Mouse (Mus musculus): ENCODE measurements around the gene Rab30. TPM values are rescaled to one million over a fixed set of nuclear protein-coding genes. Genes with fewer than 3 reads are reported as not detected.

Rab30 gene
- polyA plus RNA-seq, 1 experiment from 2014 or later: 6.2 TPM

DNA sequence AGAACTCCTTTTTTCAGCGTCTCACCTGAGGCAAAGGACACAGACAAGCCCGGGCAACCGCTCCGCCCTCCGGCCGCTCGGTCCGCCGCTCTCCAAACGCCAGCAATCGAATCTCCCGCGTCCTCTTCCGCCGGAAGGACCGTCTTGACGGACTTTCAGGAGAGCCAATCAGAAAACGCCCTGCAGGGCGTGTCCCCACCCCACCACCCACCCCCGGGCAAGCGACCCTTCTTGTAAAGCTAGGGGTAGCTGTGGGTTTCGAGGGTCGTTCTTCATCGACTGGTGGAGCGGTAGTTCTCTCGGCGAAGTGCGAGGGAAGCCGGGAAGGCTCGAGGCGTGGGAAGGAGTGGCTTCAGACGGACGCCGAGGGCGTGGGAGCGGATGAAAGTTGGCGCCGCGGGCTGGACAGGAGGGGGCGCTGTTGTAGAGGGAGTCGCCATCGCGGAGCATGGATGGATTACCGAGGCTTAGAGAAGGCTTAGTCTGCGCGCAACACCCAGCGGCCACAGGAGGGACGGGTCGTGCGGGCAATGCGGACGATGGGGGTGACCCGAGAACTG, 132.8 kb downstream of the Rab30 start, which contains the start of the genes Ddias and Prcp:
Gene Ddias, minus strand, starts transcription at position 132 of the 560 bp plus-strand sequence.
Gene Prcp, plus strand, starts transcription at position 355 of the 560 bp plus-strand sequence.
- no peaks in the 10 kb centered on the region for H3K9me3 ChIP-seq (replicated peaks)
- peak within 1 kb of the TSS; percentile 86 for H3K4me2 ChIP-seq
- peaks cover 58% of the 10 kb centered on the region for H3K4me1 ChIP-seq
- WGBS (ENCODE audit: insufficient replicate concordance): under 1% methylated on average over 53 of the region's 53 CpGs
- peak within 1 kb of the TSS; percentile 98 for H3K27ac ChIP-seq
- H3K27me3 ChIP-seq (replicated peaks): no peaks in the 10 kb centered on the region
- H3K4me3 ChIP-seq: peak within 1 kb of the TSS; percentile 70
- ATAC-seq: peak; percentile 75
- H3K36me3 ChIP-seq: peaks cover 19% of the 10 kb centered on the region
- peak within 1 kb of the TSS; percentile 89 for H3K9ac ChIP-seq

DNA sequence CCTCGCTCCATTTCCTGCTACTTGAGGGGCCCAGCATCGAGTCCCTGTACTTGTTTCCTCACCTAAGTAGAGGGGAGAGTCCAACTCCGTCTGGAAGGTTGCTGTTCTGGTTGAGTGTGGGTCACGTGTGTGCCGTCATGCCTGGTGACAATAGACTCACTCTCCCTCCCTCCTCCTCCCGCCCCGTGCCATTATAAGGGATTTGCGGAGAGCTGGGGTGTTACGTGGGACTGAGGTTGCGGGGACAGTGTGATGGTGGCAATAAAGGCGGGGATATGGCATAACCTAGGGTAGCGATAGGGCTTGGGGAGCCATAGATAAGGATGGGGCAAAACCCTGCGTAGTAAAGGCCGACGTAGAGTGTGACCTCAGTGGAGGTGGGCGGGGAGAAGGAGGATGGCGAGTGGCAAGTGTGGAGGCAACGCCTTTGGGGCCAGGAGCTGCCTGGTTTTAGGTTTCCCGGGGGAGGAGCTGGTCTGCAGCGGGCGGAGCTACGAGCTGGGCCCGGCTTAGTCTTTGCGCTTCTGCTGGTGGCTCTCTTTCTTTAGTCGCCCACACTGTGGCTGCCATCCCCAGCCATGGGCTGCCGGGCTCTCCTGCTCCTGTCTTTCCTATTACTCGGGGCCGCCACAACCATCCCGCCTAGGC, 133.5 kb downstream of the Rab30 start:
- peaks cover 65% of the 10 kb centered on the region for H3K4me1 ChIP-seq
- ATAC-seq: peak; percentile 92
- H3K9me3 ChIP-seq (replicated peaks): no peaks in the 10 kb centered on the region
- peak overlapping the region; percentile 89 for H3K9ac ChIP-seq
- H3K27ac ChIP-seq: peak overlapping the region; percentile 98
- H3K27me3 ChIP-seq (replicated peaks): no peaks in the 10 kb centered on the region
- H3K36me3 ChIP-seq: peaks cover 17% of the 10 kb centered on the region
- H3K4me3 ChIP-seq: peak overlapping the region; percentile 70
- peak overlapping the region; percentile 86 for H3K4me2 ChIP-seq
- under 1% methylated on average over 29 of the region's 29 CpGs for WGBS (ENCODE audit: insufficient replicate concordance)

GRCm38 (mm10) chr7:92876066-92876465, 134.7 kb downstream of the Rab30 start:
- Histone ChIP-seq H3K9ac (peak overlapping the region; percentile 89), H3K4me2 (peak overlapping the region; percentile 86), H3K4me1 (peaks cover 70% of the 10 kb centered on the region), H3K9me3 (replicated peaks) (no peaks in the 10 kb centered on the region), H3K27ac (peak overlapping the region; percentile 98), H3K36me3 (peaks cover 15% of the 10 kb centered on the region), H3K27me3 (replicated peaks) (no peaks in the 10 kb centered on the region), H3K4me3 (peak overlapping the region; percentile 70)
- no peak for ATAC-seq
- WGBS (ENCODE audit: insufficient replicate concordance): 24% methylated on average over 3 of the region's 3 CpGs

DNA sequence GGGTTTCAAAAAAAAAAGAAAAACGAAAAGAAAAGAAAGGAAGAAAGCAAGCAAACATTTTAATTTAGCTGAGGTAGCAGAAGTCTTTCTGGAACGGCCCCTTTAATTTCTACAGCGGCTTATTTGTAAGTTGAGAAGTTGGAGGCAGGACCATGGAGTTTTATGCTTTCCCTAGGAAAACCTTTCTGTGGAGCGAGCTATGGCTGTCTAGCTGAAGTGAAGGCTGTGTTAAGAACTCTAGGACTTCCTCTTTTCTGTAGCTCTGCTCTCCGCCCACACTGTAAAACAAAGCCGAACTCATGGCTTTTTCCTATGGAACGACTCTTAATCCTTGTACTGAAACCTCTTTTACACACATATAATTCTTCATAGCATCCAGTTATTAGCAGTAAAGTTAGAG, 135.1 kb downstream of the Rab30 start:
- no peak for ATAC-seq
- H3K36me3 ChIP-seq: peaks cover 10% of the 10 kb centered on the region
- H3K4me2 ChIP-seq: peak overlapping the region; percentile 86
- no peaks in the 10 kb centered on the region for H3K27me3 ChIP-seq (replicated peaks)
- H3K9ac ChIP-seq: peak overlapping the region; percentile 89
- H3K4me3 ChIP-seq: peak overlapping the region; percentile 70
- peaks cover 71% of the 10 kb centered on the region for H3K4me1 ChIP-seq
- H3K27ac ChIP-seq: peak overlapping the region; percentile 98
- whole genome bisulfite sequencing (ENCODE audit: insufficient replicate concordance): 13% methylated on average over 7 of the region's 7 CpGs
- H3K9me3 ChIP-seq (replicated peaks): no peaks in the 10 kb centered on the region

DNA sequence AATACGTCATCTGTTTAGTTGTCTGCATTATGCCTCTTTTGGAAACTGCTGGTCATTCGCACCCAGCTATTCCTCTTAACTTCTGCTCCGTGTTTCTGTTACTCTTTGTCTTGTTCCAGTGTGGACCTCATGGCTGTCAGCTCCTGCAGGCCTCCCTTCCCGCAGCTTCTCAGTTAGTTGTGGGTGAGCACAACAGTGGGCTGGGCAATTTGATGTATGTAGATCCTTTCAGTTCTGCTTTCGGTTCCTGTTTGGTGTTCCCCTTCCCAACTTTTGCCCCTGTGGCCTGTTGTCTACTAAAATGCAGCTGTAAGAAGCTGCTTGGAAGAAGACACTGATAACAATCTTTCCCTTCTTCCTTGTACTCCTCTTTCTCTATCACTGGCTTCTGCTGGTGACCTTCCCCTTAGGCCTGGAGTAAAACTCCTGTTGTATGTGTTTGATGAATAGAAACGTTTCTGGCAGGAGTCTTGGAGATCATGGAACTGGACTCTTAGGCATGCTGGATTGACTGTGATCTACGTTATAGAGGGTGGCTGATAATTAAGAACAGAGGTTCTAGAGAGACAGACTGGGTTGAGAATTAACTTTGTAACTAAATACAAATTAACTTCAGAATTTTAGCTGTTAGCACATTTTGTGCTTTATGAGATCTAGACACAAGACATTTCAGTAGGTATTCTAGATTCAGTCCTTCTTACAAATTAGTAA, 137.3 kb downstream of the Rab30 start:
- Histone ChIP-seq H3K27me3 (replicated peaks) (no peaks in the 10 kb centered on the region), H3K9me3 (replicated peaks) (no peaks in the 10 kb centered on the region), H3K4me3 (no peak overlapping the region; the same call in 1 of the 2 replicates), H3K36me3 (0 out of 2 replicates have a peak, but pooled peaks cover 7% of the 10 kb centered on the region), H3K27ac (peak overlapping the region; percentile 46), H3K4me1 (peaks cover 72% of the 10 kb centered on the region), H3K4me2 (peak overlapping the region; percentile 86), H3K9ac (0 out of 2 replicates have a peak overlapping the region, but pooled peaks have one; percentile 40)
- ATAC-seq: no peak
- 41% methylated on average over 7 of the region's 7 CpGs for WGBS (ENCODE audit: insufficient replicate concordance)

DNA sequence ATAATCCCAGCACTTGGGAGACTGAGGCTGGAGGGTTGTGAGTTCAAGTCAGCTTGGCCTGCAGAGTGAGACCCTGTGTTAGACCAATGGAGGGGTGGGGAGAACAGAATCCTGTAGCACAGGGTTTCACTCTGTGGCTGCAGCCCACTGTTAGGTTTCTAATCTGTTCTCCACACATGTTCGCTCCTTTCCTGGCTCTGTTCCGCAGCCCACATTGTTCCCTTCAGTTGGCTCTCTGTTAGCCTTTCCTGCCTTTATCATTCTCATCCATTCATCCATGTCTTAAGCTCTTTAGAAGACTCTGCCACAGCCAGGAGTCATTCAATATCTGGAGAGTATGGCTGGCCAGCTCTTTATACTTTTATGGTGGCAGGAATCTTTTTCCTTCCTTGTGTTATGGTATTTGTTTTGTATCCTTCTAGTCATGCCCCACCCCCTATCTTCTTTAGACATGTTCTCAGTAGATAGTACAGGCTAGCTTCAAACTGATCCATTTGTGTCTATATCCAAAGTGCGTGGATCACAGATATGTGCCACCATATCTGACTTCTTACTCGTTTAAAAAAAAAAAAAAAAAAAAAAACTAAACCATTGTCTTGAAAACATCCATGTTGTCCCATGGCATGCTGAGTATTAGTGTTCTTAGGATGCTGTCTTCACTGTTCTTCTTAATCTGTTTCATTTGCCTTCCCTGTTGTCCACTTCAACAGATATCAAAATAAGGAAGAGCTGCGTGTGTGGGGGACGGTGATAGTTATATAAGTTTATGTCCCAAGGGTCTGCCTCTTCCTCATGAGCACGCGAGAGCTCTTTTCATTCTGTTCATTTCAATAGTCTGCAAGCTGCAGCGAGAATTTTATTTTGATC, 142.7 kb downstream of the Rab30 start:
- Histone ChIP-seq H3K9me3 (replicated peaks) (no peaks in the 10 kb centered on the region), H3K27me3 (replicated peaks) (no peaks in the 10 kb centered on the region), H3K4me1 (peaks cover 91% of the 10 kb centered on the region), H3K9ac (no peak overlapping the region; the same call in 1 of the 2 replicates), H3K36me3 (peaks cover 25% of the 10 kb centered on the region; the same call in 1 of the 2 replicates), H3K4me2 (peak overlapping the region; percentile 54), H3K27ac (peak overlapping the region; percentile 88), H3K4me3 (no peak overlapping the region)
- peak; percentile 84 for ATAC-seq
- WGBS (ENCODE audit: insufficient replicate concordance): 36% methylated on average over 9 of the region's 9 CpGs

- peak overlapping the region; percentile 1; the same call in 1 of the 2 replicates for H3K9ac ChIP-seq
- peaks cover 32% of the 10 kb centered on the region for H3K36me3 ChIP-seq
- ATAC-seq: no peak
- H3K27me3 ChIP-seq (replicated peaks): no peaks in the 10 kb centered on the region
- WGBS (ENCODE audit: insufficient replicate concordance): 73% methylated on average over 6 of the region's 6 CpGs
- H3K27ac ChIP-seq: peak overlapping the region; percentile 88
- no peaks in the 10 kb centered on the region for H3K9me3 ChIP-seq (replicated peaks)
- H3K4me3 ChIP-seq: no peak overlapping the region
- peaks cover 86% of the 10 kb centered on the region for H3K4me1 ChIP-seq
- H3K4me2 ChIP-seq: peak overlapping the region; percentile 54
These were observed 143.7 kb downstream of the Rab30 start for GRCm38 (mm10) chr7:92884998-92885660.

DNA sequence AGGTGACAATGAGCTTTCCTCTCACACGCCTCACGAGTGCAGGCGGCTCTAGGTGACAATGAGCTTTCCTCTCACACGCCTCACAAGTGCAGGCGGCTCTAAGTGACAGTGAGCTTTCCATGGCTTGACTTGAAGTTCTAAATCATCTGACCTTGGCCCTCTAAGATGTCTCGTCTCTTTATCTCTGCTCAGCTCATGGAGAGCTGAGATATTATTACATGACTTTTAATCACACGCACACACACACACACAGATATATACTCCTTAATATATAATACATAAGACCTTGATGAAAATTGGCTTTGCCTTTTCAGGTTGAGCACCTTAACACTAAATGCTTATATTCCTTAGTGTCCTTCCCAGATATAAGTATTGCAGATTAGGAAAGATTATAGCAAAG, 145.4 kb downstream of the Rab30 start:
- Histone ChIP-seq H3K27ac (peak overlapping the region; percentile 88), H3K36me3 (peaks cover 38% of the 10 kb centered on the region), H3K9ac (peak overlapping the region; percentile 43; the same call in 1 of the 2 replicates), H3K9me3 (replicated peaks) (no peaks in the 10 kb centered on the region), H3K4me3 (no peak overlapping the region), H3K4me2 (peak overlapping the region; percentile 45), H3K4me1 (peaks cover 73% of the 10 kb centered on the region), H3K27me3 (replicated peaks) (no peaks in the 10 kb centered on the region)
- ATAC-seq: peak; percentile 79
- 52% methylated on average over 7 of the region's 7 CpGs for WGBS (ENCODE audit: insufficient replicate concordance)

GRCm38 (mm10) chr7:92887230-92887629, 145.8 kb downstream of the Rab30 start:
- ATAC-seq: peak; percentile 63
- Histone ChIP-seq H3K4me3 (no peak overlapping the region), H3K36me3 (peaks cover 38% of the 10 kb centered on the region), H3K4me1 (peaks cover 69% of the 10 kb centered on the region), H3K9me3 (replicated peaks) (no peaks in the 10 kb centered on the region), H3K27ac (peak overlapping the region; percentile 88), H3K9ac (no peak overlapping the region), H3K27me3 (replicated peaks) (no peaks in the 10 kb centered on the region), H3K4me2 (peak overlapping the region; percentile 45)
- 75% methylated on average over 5 of the region's 5 CpGs for WGBS (ENCODE audit: insufficient replicate concordance)

GRCm38 (mm10) chr7:92890211-92890610, 148.8 kb downstream of the Rab30 start:
- peaks cover 38% of the 10 kb centered on the region for H3K36me3 ChIP-seq
- H3K9ac ChIP-seq: no peak overlapping the region
- no peaks in the 10 kb centered on the region for H3K27me3 ChIP-seq (replicated peaks)
- no peak for ATAC-seq
- no peak overlapping the region for H3K27ac ChIP-seq
- peaks cover 44% of the 10 kb centered on the region for H3K4me1 ChIP-seq
- H3K4me2 ChIP-seq: no peak overlapping the region
- WGBS (ENCODE audit: insufficient replicate concordance): 69% methylated on average over 1 of the region's 1 CpGs
- no peaks in the 10 kb centered on the region for H3K9me3 ChIP-seq (replicated peaks)
- H3K4me3 ChIP-seq: no peak overlapping the region

Data from liver, embryonic 12.5 days (tissue).